Mouse (Mus musculus) frontal cortex, postnatal 10 days (tissue): ENCODE data around the gene Pagr1b.

Source experiments
- DNase-seq, 2 experiments: peaks; one replicate each; pipeline ENCODE4 v3.0.0; 2022; ENCODE audit warnings: low spot score in 2 of 2, mixed read lengths in 1 of 2

Gene Pagr1b

DNA sequence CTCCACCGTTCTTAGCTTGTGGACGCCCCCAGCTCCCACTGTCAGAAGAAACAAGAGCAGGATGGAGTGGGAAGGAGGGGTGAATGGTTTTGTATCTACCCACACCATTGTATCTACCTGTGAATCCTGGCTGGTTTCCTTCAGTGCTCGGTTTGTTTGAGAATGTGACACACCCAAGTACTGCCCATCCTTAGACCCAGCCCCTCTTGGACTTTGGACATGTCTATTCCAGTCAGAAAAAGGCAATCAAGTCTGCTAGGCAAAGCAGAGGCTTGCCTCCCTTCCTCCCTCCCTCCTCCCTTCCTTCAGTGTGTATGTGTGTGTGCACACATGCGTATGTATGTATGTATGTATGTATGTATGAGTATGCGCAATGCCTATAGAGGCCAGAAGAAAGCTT is 12.7 kb downstream of the Pagr1b start:
- no peak for DNase-seq

DNA sequence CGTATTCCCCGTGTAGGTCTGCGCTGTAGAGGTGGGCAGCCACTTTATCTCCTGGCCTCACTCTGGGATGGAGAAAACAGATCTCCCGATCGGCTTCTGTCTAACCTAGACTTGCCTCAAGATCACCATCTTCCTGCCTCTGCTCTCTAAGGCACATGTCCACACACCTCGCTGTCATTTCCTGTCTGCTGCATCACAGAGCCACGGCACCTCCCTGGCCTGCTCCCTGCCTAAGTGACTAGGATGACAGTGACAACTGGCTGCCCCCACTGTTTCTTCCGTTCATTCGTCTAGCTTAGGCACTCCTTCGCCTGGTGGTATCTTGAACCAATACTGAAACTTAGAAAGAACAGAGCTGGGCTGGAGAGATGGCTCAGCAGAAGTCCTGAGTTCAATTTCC is 16.7 kb downstream of the Pagr1b start:
- DNase-seq, result no peak

DNA sequence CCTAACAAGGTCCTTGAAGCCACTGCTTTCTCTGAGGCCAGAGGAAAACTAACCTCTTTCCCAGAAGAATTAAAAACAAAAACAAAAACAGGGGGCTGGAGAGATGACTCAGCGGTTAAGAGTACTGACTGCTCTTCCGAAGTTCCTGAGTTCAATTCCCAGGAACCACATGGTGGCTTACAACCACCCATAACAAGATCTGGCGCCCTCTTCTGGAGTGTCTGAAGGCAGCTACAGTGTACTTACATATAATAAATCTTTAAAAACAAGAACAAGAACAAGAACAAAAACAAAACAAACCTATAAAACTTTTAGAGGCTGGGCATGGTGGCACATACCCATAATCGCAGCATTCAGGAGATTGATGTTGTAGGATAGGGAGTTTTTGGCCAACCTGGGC is 19.8 kb downstream of the Pagr1b start:
- DNase-seq, result no peak

DNA sequence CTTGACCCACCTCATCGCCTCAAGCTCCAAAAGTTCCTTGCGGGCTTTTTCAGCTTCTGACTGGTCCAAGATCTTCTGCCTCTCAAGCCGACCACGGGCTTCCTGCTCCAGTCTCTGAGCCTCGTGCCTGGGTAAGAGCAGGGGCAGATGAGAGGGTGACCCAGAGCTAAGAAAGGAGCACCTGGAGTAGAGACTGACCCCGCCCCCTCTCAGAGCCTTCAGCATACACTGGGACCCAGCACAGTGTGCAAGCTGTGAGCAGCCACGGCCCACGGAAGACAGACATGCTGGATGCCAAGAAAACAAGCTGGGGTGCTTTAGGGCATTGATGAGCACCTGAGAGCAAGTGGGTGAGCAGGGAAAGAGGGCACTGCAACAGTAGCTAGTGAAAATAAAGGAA is 27.5 kb downstream of the Pagr1b start:
- no peak for DNase-seq

DNA sequence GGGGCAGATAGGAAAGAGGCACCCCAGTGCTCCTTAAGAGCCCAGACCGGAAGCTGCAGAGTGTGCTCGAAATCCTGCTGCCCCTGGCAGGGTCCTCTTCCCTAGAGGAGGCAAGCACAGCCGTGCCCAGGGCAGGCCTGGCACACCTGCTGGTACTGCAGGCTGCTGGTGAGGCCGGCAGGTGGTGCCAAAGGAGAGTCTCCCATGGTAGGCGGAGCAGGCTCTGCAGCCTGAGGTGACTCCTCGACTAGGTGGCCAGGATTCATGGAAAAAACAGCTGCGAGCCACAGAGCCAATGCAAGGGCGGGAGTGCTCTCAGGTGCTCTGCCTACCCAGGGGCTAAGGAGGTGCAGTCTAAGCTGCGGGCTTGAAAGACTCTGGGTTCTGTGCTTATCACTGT is 30.0 kb downstream of the Pagr1b start:
- peak in 1 of 2 experiments; percentile 32 for DNase-seq

DNA sequence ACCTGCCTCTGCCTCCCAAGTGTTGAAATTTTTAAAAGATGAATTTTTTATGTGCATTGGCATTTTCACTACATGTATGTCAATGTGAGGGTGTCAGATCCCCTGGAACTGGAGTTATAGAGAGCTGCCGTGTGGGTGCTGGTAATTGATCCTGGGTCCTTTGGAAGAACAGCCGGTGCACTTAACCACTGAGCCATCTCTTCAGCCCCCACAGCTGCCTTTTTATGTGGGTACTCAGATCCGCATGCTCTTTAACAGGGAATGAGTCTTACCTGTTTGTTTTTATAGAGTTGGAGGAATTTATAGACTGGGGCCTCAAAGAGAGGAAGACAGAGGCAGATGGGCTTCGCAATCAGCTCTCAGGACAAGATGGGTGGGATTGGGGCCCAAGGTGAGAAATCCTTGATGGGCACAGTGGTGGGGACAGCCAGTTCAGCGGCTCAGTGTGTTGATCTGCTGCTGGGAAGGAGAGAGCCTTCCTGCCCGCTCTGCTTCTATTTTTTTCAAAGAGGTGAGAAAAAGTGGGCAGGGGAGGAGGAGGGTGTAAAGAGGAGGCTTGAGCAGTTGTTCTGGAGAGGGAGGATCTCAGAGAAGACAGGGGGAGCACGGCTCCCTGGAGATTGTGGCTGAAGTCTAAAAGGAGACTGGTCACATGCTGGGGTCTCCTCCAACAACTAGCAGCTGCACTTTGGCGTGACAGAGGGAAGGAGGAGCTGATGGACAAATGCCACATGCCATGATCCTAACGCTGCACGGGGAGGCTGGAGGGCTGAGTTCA is 31.4 kb downstream of the Pagr1b start:
- no peak for DNase-seq

DNA sequence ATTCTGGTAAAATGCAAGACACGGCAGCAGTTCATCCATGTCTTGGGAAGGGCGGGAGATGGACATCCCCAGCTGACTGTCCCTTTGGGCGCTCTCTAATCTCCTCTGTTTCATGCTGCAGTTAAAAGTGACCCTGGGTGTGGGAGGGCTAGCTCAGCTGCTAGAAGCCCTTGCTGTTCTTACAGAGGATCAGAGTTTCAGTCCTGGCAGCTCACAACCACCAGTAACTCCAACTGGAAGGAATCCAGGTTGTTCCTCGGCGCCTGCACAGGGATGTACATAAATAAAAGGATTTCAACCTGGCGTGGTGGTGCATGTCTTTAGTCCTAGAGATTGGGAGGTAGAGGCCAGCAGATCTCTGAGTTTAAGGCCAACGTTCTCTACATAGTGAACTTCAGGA is 33.2 kb downstream of the Pagr1b start:
- DNase-seq, result no peak

DNA sequence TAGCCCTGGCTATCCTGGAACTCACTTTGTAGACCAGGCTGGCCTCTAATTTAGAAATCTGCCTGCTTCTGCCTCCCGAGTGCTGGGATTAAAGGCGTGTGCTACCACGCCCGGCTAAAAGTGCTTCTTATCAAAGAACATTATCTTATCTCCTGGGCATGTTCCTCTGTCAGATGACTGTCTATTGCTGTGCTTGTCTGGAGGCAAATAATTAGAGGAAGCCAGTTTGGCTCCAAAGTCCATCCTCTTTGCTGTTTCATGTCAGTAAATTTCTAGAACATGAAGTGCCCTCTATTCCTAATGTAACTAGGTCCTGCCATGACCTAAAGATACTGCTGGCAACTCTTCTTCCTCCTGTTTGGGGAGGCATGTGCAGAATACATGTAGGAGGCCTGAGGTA is 34.2 kb downstream of the Pagr1b start:
- DNase-seq, result no peak

DNA sequence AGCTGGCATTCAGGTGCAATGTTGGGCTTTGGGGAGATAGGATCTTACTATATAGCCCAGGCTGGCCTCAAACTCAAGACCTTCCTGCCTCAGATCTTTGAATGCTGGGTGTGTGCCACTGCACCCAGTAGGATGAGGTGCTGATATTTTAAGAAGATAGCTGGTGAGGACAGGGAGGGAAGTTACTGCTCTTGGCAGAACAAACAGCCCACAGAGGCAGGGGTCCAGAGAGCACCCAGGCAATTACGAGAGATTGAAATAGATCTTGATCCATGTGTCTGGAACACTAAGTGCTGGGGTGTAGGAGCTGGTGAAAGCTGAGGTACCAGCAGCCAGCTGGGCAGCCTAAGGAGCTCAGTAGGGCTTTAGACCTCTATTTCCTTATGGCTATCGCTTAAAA is 34.7 kb downstream of the Pagr1b start:
- DNase-seq, result no peak

DNA sequence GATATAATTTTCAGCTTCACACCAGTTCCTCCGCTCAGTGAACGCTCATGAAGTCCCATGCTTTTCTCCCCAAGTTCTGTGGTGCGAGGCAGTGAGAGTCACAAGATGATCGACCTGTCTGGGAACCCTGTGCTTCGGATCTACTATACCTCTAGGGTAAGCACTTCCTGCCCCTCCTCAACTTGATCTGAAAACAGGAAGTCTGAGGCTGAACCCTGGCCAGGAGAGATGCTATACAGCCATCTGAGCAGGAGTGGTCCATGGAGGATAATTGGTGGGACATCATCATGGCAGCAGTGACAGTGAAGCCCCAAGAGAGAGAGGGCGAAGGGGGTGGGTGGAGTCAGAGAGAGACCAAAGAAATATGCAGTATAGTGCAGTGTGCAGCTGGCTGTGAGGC is 37.4 kb downstream of the Pagr1b start:
- no peak for DNase-seq

DNA sequence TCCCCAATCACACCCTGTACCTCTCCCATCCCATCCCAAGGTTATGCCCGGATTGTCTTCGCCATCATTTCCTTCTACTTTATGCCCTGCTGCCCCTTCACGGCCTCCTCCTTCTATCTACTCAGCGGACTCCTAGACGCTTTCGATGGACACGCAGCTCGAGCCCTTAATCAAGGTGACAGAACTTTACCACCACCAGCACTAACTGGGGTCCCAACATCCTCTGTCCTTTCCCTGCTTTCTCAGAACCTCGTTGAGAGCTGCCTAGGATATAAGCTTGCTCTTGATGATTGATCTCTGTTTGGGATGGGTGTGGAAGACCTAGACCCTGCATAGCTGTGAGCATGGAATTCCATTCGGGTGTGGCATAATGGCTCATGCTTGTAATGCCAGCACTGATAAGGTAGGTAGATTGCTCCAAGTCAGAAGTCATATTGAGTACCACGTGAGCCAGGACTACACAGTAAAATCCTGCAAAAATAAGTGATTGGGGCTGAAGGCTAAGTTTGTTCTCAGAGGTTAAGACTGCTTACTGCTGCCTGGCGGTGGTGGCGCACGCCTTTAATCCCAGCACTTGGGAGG is 39.3 kb downstream of the Pagr1b start:
- DNase-seq, result no peak

DNA sequence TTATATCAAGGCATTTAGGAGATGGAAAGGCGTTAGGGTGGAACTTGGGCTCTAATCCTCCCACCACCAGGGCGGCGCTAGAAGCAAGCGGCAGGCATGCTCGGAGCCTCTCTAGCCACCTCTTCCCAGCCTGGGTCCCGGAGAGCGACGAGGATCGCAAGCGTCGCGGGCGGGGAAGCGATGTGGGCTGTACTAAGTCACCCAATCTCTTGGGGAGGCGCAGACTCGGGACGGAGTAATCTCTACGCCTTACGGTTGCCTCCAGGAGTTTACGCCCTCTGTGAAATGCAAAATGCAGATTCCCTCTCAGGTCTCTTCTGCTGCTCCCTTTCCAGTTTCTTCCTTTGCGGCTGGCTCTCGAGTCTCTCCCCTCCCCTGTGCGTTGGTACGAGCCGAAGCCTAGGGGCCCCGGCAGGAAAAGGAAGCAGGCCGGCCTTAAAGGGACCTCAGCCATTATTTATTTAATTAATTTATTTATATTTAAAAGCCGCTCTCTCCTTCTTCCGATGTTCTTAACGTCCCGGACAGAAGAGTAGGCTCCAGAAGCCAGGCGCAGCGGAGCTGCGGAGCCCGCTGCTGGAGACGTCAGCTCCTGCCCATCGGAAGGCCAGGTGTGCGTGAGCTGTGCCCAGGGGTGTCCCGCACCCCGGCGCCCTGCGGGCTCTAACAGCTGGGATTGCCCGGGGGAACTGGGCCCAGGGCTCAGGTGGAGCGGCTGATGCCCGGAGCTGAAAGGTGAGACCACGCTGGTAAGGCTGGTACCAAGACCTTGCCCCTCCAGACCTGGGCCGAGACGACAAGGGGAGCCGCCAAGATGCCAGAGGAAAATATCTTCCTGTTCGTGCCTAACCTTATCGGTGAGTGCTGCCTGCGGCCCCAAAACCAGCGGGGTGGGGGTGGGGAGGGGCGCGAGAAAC is 40.1 kb downstream of the Pagr1b start, which contains the start of gene Cdiptos:
Gene Cdiptos (minus strand): TSS at position 149 of the 917 bp plus-strand sequence.
- peak; percentile 89 to 95 for DNase-seq

DNA sequence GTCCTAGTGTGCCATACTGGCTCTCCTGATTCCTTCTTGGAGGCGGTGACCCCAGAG is 40.6 kb downstream of the Pagr1b start, which contains the start of gene Cdipt:
Gene Cdipt (plus strand): TSS at position 22 of the 57 bp plus-strand sequence.
- DNase-seq, result no peak

DNA sequence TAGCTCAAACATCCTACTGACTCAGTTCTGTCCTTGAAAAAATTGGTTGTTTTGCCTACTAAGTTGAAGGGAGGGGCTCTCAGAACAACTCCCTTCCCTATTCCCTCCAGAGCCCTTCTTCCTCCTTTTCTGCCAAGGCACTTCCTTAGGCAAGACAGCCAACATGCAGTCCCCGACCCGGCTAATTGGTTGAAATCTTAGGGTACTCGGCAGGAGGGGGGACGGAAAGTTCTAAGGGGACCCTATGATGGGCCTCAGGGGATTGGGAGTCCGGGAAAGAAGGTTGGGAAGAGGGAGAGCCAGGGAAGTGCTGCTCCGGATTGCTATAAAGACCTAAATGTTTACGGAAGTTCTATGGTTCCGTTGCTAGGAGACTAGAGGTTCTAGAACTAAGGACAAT is 40.8 kb downstream of the Pagr1b start:
- no peak for DNase-seq

DNA sequence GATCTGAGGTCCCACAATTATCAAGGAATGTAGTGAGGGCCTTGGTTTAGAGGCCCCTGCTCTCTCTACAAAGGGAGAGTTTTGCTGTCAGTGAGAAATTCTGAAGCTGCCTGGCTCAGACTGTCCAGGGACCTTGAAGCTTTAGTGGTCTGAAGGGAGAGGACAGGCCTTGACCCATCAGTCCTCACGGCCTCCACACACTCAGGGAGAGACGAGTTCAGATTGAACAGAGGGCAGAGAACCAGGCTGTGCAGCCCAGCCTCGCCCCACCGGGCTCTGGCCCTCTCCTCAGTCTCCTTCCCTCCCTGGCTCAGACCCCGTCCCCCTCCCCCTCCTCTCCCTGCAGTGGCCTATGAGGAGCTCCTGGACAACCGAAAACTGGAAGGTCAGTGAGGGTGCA is 48.9 kb downstream of the Pagr1b start:
- no peak for DNase-seq

DNA sequence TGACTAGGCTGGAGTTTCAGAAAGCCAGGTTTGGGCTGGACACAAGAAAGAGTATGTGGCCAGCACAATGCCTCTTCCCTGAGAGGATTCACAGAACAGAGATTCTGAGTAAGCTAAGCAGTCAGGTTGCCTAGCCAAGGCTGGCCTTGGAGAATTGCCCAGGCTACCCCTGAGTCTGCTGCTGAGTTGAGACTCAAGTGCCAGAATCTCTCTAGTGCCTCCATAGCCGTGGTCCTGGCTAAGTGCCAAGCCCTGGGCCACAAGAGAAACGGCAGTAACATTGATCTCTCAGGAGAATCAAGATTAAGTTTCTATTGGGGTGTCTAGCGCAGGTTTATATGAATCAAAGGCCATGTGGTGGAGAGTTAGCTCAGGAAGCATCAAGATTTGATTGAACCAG is 50.7 kb downstream of the Pagr1b start:
- DNase-seq, result no peak

DNA sequence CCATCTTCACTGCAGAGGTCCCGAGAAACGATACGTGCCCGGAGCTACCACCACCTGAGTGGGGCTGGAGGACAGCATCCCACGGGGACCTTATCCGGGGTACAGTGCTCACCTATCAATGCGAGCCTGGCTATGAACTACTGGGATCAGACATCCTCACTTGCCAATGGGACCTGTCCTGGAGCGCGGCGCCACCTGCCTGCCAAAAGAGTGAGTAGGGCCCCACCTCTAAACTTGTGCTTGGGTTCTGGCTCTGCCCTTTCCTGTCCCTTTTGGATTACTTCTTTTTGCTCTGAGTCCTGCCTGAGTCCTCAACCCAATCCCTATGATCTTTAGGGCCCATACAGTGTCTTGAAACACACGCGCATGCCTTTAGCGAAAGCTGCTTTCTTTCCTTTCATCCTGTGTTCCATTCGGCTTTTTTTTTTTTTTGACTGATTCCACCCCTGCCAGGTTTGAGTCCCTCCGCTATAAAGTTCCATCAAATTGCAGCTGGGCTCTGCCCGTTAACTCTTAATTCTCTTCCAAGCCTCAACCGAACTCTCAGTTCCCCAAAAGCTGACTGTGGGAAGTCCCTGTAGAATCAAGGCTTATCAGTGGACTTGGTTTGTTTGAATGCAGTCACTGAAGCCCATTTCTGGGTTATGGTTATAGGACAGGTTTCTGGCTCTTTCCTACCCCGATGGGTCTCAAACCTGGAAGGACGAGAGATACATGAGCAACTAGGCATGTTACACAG is 52.6 kb downstream of the Pagr1b start:
- DNase-seq, result no peak

DNA sequence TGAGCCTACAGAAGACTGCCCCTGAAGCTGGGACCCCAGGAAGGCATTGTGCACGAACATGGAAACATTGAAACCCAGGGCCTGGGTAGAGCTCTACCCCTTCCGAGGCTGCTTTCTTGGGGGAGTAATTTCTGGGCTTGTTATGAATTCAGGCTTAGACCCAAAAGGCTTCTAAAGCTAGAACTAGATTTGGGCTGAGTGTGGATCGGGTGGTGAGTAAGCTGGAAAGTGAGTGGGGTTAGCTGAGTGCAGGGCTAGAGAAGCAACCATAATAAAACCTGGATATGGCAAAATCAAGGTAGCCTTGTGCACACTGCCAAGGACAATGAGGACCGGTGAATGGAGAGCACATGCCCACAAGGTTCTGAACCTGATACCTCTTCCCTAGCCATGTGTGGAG is 54.3 kb downstream of the Pagr1b start:
- DNase-seq, result no peak

DNA sequence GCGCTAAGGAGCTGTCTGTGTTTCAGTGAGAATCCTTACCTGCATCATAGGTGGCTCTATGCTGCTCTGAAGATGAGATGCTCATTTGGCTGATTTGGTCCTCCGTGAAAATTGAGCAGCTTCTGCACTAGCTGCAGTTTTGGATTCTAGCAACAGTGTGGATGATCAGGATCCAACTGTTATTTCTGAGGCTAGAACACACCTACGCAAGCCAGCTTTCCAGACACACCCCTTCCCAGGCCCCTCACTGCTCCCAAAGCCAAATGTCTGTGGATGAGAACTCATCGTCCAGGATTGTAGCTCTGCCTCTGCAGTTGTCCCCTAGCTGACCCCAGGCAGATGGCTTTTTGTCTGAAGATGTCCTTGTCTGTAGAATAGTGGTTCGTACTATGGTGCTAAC is 55.2 kb downstream of the Pagr1b start:
- no peak for DNase-seq

DNA sequence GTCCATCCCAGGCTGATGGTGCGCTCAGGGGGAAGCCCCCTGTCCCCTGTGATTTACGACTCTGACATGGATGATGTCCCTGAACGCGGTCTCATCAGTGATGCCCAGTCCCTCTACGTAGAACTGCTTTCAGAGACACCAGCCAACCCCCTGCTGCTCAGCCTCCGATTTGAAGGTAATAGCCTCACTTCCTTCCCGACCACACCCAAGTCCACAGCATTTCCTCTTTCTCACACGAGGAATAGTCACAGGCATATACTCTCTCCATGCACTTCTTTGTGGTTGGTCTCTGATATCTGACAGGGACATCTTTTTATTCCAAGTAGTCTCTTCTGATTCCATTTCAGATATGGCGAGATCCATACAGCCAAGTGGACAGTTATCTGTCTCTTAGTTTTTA is 56.5 kb downstream of the Pagr1b start:
- DNase-seq, result no peak

DNA sequence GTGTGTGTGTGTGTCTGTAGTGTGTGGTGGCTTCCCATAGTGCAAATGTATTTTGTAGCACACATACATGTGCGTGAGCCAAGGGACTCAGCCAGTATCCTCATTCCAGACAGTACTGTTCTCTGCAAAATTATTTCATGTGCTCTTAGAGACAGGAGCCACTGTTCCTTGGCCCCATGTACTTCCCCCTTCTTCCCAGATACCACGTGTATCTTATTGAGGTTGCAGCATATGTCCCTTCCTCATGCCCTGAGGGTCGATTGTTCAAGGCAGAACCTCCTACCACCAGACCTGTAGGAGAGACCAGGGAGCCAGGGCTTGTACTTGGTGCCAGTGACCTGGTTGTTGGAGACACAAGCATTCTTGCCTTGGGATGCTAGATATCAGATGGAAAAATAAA is 61.2 kb downstream of the Pagr1b start:
- no peak for DNase-seq

DNA sequence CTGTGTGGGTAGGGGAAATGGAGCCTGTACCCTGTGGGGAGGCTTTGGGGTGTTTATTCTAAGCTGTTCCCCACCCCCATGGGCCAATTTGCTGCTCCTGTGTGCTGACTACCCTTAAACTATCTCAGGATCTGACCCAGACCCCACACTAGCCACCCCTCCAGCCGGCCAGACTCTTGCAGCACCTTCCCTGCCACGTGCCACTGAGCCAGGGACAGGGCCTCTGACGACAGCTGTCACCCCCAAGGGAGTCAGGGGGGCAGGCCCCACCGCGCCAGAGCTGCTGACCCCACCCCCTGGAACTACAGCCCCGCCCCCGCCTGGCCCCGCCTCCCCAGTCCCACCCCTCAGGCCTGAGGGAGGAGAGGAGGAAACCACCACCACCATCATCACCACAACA is 63.6 kb downstream of the Pagr1b start:
- no peak for DNase-seq

DNA sequence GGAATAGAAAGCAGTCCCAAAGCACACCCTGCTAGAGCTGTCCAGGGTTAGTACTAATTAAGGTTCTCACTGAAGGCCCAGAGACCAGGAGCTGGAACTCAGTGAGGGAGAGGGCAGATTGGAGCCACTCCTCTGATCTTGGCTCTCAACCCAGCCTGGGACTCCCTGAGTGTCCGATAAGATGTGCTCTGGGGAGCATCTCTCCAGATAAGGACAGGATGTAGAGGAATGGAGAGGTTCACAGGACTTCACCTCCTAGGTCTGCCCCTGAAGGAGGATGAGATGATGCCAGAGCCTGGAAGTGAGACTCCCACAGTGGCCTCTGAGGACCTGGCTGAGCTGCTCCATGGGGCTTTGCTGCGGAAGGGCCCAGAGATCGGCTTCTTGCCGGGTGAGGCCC is 64.5 kb downstream of the Pagr1b start:
- DNase-seq, result no peak
